Mouse (Mus musculus): ENCODE results near the gene Tnrc18.

- no peak for TF ChIP-seq CTCF (IDR thresholded peaks at IDR 0.05; ENCODE audit: low read depth, low read length)
- no peak for TF ChIP-seq POLR2A (IDR thresholded peaks at IDR 0.05; ENCODE audit: extremely low read depth, insufficient read depth, low read length)
Measured at GRCm38 (mm10) chr5:142824091-142824490, 6.6 kb upstream of the Tnrc18 start.
